Mouse (Mus musculus) hindbrain, postnatal 0 days (tissue): ENCODE data around the gene BC017158. TPM values are rescaled to one million over a fixed set of nuclear protein-coding genes. Genes with fewer than 3 reads are reported as not detected.
A peak's percentile ranks its signal among the peaks of the same experiment; 100 is the strongest.

ENCODE experiments used
- ATAC-seq: fragments of 200-750 bp; cut with Nextera tagmentation; 2 replicates; pipeline ENCODE4 v1.8.0; 2017; ENCODE audit warnings: mild to moderate bottlenecking, moderate TSS enrichment, moderate library complexity
- DNase-seq: peaks from one replicate; pipeline ENCODE4 v3.0.0-alpha.2; 2015; ENCODE audit warnings: low spot score
- H3K27ac ChIP-seq: fragments of 300-500 bp; sonication (generic); 2 replicates; pipeline ENCODE4 v1.5.1; 2014; ENCODE audit warnings: mild to moderate bottlenecking
- H3K27me3 ChIP-seq: fragments of 300-500 bp; sonication (generic); 2 replicates; pipeline ENCODE4 v1.6.1; 2014; ENCODE audit warnings: low read length, mixed read lengths; ENCODE audit not compliant: insufficient read depth
- H3K36me3 ChIP-seq: fragments of 300-500 bp; sonication (generic); 2 replicates; pipeline ENCODE4 v1.6.1; 2014; ENCODE audit warnings: low read length, mixed read lengths; ENCODE audit not compliant: insufficient read depth
- H3K4me1 ChIP-seq: fragments of 300-500 bp; sonication (generic); 2 replicates; pipeline ENCODE4 v1.6.1; 2014; ENCODE audit warnings: antibody characterized with exemption, low read length, mixed read lengths; ENCODE audit not compliant: insufficient read depth
- H3K4me2 ChIP-seq: fragments of 300-500 bp; sonication (generic); 2 replicates; pipeline ENCODE4 v1.6.1; 2014; ENCODE audit warnings: low read depth, mild to moderate bottlenecking, low read length, moderate library complexity, mixed read lengths
- H3K4me3 ChIP-seq: fragments of 300-500 bp; sonication (generic); 2 replicates; pipeline ENCODE4 v1.5.1; 2014; ENCODE audit warnings: low read length
- H3K9ac ChIP-seq: fragments of 300-500 bp; sonication (generic); replicated peaks from 2 replicates; pipeline ENCODE4 v1.6.1; 2014; ENCODE audit warnings: mild to moderate bottlenecking, low read length, moderate library complexity, mixed read lengths
- H3K9me3 ChIP-seq: fragments of 300-500 bp; sonication (generic); 2 replicates; pipeline ENCODE4 v1.6.1; 2016; ENCODE audit warnings: low read length, mixed read lengths
- CTCF ChIP-seq: IDR thresholded peaks from 2 replicates; pipeline ENCODE4 v1.5.1; 2016; ENCODE audit warnings: antibody characterized with exemption, control low read depth, low read depth
- whole genome bisulfite sequencing: fragments of 180-500 bp; shearing (Covaris S2); extraction: QIAGEN DNeasy Blood & Tissue Kit; methylation state at CpG from one replicate; pipeline ENCODE4 v1.1.7; 2014; 5-methylcytosine and 5-hydroxymethylcytosine counted together
- polyA plus RNA-seq: library from polyadenylated mRNA; unstranded; fragments of >200 nt; fragmentation: Nextera tagmentation; extraction: Ambion mirVana; gene quantifications from 2 replicates; pipeline ENCODE4 v1.2.1, GENCODE M21; 2015
- total RNA-seq: library from RNA; depleted of rRNA; stranded (reverse); fragments of >200 nt; gene quantifications from 2 replicates; pipeline ENCODE4 v1.2.3, GENCODE M21; 2014

BC017158 gene
- total and polyA plus RNA-seq, 2 experiments from 2014 or later: 16.8 to 35.1 TPM

- Histone ChIP-seq H3K27me3 (no peaks in the 10 kb centered on the region), H3K4me2 (no peak overlapping the region), H3K27ac (no peak overlapping the region), H3K9me3 (no peaks in the 10 kb centered on the region), H3K36me3 (peaks cover 41% of the 10 kb centered on the region), H3K9ac (no peak overlapping the region), H3K4me3 (no peak overlapping the region), H3K4me1 (peaks cover 5% of the 10 kb centered on the region; the same call in 1 of the 2 replicates)
- 84% methylated on average over 18 of the region's 18 CpGs for WGBS
- DNase-seq (no peak), ATAC-seq (no peak)
- TF ChIP-seq CTCF: no peak
Observed at GRCm38 (mm10) chr7:128244410-128245025, 53.5 kb downstream of the BC017158 start.

GRCm38 (mm10) chr7:128243921-128244320, 54.0 kb downstream of the BC017158 start:
- H3K4me3 ChIP-seq: no peak overlapping the region
- ATAC-seq (no peak), DNase-seq (no peak)
- no peak for TF ChIP-seq CTCF
- no peaks in the 10 kb centered on the region for H3K27me3 ChIP-seq
- H3K36me3 ChIP-seq: peaks cover 41% of the 10 kb centered on the region
- 50% methylated on average over 10 of the region's 10 CpGs for WGBS
- no peak overlapping the region for H3K27ac ChIP-seq
- no peak overlapping the region for H3K4me2 ChIP-seq
- peaks cover 5% of the 10 kb centered on the region; the same call in 1 of the 2 replicates for H3K4me1 ChIP-seq
- no peaks in the 10 kb centered on the region for H3K9me3 ChIP-seq
- no peak overlapping the region for H3K9ac ChIP-seq

GRCm38 (mm10) chr7:128242331-128242730, 55.6 kb downstream of the BC017158 start:
- no peak overlapping the region for H3K4me3 ChIP-seq
- peaks cover 5% of the 10 kb centered on the region; the same call in 1 of the 2 replicates for H3K4me1 ChIP-seq
- no peaks in the 10 kb centered on the region for H3K9me3 ChIP-seq
- peaks cover 41% of the 10 kb centered on the region for H3K36me3 ChIP-seq
- no peak for TF ChIP-seq CTCF
- DNase-seq: no peak
- ATAC-seq: no peak
- 97% methylated on average over 16 of the region's 16 CpGs for WGBS
- no peaks in the 10 kb centered on the region for H3K27me3 ChIP-seq
- H3K4me2 ChIP-seq: no peak overlapping the region
- no peak overlapping the region for H3K27ac ChIP-seq
- H3K9ac ChIP-seq: no peak overlapping the region

GRCm38 (mm10) chr7:128240131-128240784, 57.7 kb downstream of the BC017158 start:
- H3K36me3 ChIP-seq: peaks cover 41% of the 10 kb centered on the region
- no peak overlapping the region for H3K9ac ChIP-seq
- no peak for TF ChIP-seq CTCF

GRCm38 (mm10) chr7:128238991-128239390, 59.0 kb downstream of the BC017158 start:
- peak overlapping the region; percentile 97; the same call in 1 of the 2 replicates for H3K27ac ChIP-seq
- no peak overlapping the region for H3K9ac ChIP-seq
- H3K4me3 ChIP-seq: peak overlapping the region; percentile 54
- TF ChIP-seq CTCF: peak; percentile 58
- H3K4me2 ChIP-seq: peak overlapping the region; percentile 53
- H3K9me3 ChIP-seq: no peaks in the 10 kb centered on the region
- 21% methylated on average over 4 of the region's 4 CpGs for WGBS
- peaks cover 28% of the 10 kb centered on the region for H3K36me3 ChIP-seq
- DNase-seq (peak; percentile 54), ATAC-seq (no peak)
- no peaks in the 10 kb centered on the region for H3K27me3 ChIP-seq
- H3K4me1 ChIP-seq: no peaks in the 10 kb centered on the region

More at GRCm38 (mm10) chr7:128240131-128240784, 57.7 kb downstream of the BC017158 start:
- no peak overlapping the region for H3K4me3 ChIP-seq
- WGBS: 90% methylated on average over 27 of the region's 27 CpGs
- no peaks in the 10 kb centered on the region for H3K9me3 ChIP-seq
- H3K27me3 ChIP-seq: no peaks in the 10 kb centered on the region
- H3K4me1 ChIP-seq: no peaks in the 10 kb centered on the region
- H3K4me2 ChIP-seq: no peak overlapping the region
- DNase-seq: no peak
- ATAC-seq: no peak
- H3K27ac ChIP-seq: no peak overlapping the region

- H3K27me3 ChIP-seq: no peaks in the 10 kb centered on the region
- H3K9ac ChIP-seq: peak within 1 kb of the TSS; percentile 61
- peak; percentile 100 for DNase-seq
- peaks cover 26% of the 10 kb centered on the region for H3K36me3 ChIP-seq
- ATAC-seq: peak; percentile 94
- no peaks in the 10 kb centered on the region for H3K4me1 ChIP-seq
- no peaks in the 10 kb centered on the region for H3K9me3 ChIP-seq
- under 1% methylated on average over 72 of the region's 72 CpGs for WGBS
- peak within 1 kb of the TSS; percentile 97 for H3K27ac ChIP-seq
- H3K4me2 ChIP-seq: peak within 1 kb of the TSS; percentile 93
- peak; percentile 55 for TF ChIP-seq CTCF
- peak within 1 kb of the TSS; percentile 54 for H3K4me3 ChIP-seq
Observed at GRCm38 (mm10) chr7:128237927-128238778, 59.8 kb downstream of the BC017158 start, which contains the start of gene 9130023H24Rik. Gene 9130023H24Rik, minus strand, starts transcription at chr7:128238031.
